Mouse (Mus musculus): Measurements from ENCODE around the gene Mgat4a.

The Mgat4a gene

GRCm38 (mm10) chr1:37398961-37399360 lies 141.9 kb downstream of the Mgat4a start:
- no peak for DNase-seq (ENCODE audit: low spot score in 2 of 2)

GRCm38 (mm10) chr1:37396481-37396880 lies 144.3 kb downstream of the Mgat4a start:
- no peak for DNase-seq (ENCODE audit: low spot score in 2 of 2)

GRCm38 (mm10) chr1:37393174-37393573 lies 147.6 kb downstream of the Mgat4a start:
- DNase-seq (ENCODE audit: low spot score in 2 of 2) = no peak
